Mouse (Mus musculus) kidney, postnatal 14 days (tissue): ENCODE data around the gene Catsperd.
A peak's percentile ranks its signal among the peaks of the same experiment; 100 is the strongest.
"Not testable (repeated sequence)": the region's sequence is repeated elsewhere in the genome, so short reads cannot be mapped to it uniquely, and the experiment has no call there.

Experiments
- DNase-seq: peaks from one replicate; pipeline ENCODE4 v3.0.0; 2022; ENCODE audit warnings: mixed read lengths

Gene Catsperd

DNA sequence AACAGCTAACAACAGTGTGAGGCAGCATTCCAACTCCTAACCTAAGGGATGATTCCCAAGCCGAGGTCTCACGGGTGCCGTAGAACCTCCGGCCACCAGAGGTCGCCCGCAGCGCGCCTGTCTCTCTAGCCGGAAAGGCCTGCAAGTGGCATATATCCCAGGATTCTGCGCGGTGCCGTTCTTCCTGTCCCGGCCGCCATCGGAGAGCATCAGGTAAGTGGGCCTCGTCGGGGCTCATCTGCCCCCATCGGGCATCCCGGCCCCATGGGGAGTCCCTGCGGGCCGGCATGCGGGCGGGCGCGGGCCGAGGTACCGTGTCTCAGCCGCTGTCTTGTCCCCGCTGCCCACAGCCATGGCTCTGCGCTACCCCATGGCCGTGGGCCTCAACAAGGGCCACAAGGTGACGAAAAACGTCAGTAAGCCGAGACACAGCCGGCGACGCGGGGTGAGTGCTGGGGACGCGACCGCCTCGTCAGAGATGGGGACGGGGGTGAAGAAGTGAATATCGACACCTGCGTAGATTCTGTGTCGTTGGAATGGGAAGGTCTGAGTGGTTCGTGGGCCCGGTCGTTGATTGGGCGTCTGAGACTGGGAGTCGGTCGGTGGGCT, 14.6 kb upstream of the Catsperd start, which contains the start of gene Rpl36:
TSS of gene Rpl36 (plus strand) at position 181 of the 609 bp plus-strand sequence.
- DNase-seq: peak; percentile 96

DNA sequence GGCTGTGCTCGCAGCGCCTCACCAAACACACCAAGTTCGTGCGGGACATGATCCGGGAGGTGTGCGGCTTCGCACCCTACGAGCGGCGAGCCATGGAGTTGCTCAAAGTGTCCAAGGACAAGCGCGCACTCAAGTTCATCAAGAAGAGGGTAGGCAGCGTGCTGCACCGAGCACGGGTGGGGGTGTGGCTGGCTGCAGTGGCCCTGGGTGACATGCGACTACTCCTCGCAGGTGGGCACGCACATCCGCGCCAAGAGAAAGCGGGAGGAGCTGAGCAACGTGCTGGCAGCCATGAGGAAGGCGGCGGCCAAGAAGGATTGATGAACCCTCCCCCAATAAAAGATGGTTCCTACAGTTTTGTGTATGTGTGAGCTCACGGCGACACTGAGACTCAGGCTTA, 14.1 kb upstream of the Catsperd start:
- peak; percentile 35 for DNase-seq

DNA sequence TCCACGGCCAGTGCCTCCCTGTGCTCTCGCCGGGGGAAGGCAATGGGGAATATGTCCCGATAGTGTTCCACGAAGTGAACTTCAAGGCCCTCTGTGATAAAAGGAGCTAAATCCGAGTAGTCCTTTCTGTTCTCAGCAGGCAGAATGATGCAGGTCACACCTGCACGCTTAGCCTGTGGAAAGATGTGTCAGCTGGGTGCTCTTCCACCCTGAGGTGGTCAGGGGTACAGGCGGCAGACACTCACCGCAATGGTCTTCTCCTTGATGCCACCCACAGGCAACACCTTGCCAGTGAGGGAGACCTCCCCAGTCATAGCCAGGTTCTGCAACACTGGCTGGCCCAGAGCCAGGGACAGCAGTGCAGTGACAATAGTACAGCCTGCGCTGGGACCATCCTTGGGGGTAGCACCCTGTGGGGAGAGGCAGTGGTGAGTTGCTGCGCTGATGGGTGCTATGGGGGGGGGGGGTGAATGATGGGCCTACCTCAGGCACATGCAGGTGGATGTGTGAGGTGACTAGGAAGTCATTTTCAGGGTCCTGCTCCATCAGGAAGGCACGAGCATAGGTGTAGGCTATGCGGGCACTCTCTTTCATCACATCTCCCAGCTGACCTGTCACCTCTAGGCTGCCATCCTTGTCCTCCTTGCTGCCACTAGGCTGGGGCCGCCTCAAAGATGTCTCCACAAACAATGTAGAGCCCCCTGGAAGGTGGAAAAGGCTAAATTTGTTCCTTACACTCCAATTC, 13.4 kb upstream of the Catsperd start:
- DNase-seq: peak; percentile 37

DNA sequence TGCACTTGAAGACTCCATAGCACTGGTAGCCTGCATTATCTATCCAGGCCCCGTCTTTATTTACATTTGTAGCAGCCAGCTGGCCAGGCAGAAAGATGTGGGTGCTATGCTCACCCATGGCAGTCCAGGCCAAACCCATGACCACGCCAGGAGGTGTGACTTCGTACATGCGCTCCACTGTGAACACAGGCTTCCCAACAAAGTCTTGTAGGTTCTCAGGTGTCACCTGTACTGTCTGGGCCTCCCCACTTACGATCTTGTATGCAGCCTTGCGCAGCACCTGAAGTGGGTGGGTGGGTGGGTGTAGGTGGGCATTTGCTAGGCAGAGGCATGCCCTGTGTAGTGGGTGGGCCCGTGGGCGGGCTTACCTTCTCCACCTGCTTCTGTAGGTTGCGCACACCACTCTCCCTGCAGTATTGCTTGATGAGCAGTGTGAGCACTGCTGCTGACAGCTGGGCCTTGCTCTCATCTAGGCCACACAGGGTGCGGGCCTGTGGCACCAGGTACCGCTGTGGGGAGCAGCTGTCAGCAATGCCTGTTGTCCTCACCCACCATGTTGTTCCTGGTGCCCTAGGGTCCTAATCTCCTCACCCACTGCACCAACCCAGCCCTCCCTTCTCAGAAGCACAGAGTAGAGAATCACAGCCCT, 12.7 kb upstream of the Catsperd start:
- DNase-seq: no peak

DNA sequence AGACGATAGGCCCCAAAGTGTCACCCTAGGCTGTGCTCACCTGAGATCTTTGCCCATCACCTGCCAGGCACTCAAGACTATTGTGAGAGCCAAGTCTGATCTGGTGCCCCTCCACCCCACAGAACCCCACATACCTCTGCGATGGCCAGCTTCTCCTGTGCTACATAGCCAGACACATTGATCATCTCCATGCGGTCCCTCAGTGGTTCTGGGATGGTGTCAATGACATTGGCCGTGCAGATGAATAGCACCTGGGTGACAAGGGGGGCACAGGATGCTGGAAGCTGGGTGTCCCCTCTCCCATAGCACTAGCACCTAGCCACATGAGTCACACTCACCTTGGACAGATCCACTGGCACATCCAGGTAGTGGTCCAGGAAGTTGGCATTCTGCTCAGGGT, 12.2 kb upstream of the Catsperd start:
- no peak for DNase-seq

DNA sequence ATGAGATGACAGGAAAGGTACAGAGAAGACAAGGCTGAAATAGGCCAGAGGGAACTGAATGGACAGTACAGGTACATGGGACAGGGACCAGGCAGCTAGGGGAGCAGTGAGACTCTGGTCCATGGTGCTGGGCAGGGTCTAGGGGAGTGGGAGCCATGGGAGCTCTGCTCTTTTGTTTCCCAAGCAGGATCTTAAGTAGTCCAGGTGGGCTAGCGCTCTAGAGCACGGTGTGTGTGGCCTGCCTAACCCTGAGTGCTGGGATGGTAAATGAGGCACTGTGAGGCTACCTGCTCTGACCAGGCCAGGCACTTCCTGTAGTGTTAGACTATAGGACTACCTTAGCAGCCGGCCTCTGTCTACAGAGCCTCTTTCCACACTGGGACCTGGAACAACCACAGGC, 11.2 kb upstream of the Catsperd start:
- DNase-seq: no peak

DNA sequence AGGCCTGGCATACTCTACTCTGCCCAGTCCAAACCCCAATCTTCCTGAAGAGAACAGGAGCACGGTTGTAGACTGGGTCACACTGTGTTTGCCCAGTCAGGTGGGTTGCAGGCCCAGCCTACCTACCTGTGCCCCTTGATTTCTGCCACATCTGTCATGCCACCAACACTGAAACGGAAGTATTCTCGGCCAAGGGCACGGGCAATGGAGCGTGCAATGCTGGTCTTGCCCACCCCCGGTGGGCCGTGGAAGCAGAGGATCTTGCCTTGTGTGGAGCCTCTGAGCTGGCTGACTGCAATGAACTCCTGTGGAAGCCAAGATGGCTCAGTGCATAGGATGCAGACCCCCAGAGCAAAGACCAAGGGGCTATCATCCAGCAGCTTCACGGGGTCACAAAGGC, 10.3 kb upstream of the Catsperd start:
- DNase-seq: no peak

DNA sequence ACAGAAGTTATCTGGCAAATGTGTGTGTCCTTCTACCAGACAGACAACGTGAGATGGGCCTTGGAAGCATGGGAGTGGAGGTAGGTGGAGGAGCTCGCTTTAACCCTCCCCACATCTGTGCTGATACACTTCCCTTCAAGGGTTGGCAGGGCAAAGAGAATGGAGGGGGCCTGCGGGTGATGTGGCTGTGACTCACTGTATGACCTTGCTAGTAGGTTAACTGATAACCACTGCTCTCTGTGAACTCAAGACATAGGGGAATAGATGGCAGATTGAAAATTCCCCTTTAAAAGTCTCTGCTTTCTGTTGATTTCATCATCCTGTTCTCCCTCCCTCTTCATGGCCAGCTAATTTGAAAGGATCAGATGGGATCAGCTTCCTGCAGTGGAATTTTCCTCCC, 2.4 kb upstream of the Catsperd start:
- no peak for DNase-seq

DNA sequence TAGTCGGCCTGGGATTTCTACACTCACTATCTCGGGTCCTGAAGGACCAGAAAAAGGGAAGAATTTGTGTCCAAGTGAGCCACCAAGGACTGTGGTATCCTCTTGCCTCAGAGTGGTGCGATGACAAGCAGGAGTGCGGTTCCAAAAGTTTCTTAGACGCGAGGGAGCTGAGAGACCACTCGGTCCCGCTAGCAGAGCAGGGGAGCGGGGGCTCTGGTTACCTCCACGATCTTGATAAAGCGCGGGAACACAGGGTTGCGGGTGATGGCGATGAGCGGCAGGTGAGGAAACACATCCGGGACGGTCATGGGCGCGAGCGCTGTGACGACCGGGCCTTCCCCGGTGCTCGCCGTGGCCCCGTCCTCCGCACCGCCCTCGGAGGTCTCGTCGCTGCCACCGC, 1.7 kb upstream of the Catsperd start:
- no peak for DNase-seq

DNA sequence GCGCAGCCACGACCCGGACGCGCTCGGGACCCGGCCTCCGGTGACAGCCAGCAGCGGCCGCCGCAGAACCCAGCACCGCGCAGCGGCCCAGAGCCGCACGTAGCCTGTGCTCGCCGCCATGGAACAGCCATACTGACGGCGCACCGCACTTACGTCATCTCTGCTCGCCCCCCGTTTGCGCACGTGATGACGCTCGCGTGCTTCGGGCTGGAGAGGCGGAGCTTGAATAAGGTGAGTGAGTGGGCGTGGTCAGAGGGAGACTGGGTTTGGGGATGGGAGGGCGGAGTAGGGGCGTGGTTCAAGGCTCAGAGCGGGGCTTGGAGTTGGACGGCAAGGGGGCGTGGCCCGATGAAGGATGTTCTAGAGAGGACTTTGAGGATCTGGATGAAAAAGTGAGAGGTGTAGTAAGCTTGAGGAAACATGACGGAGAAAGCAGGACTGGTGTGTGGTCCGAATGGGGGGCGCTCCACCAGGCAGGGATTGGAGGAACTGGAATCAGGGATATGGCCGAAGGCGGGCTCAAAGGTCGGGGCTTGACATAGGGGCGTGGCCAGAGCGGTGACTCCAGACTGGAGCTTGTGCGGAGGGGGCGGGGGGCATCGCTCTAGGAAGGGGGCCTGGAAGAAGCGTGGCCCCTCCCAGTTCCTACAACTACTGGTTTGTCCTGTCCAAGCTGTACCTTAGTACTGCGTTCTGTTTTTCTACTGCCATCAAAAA, 1.0 kb upstream of the Catsperd start, which contains the start of gene Lonp1:
TSS of gene Lonp1 (minus strand) at position 134 of the 717 bp plus-strand sequence.
- DNase-seq: peak; percentile 98

DNA sequence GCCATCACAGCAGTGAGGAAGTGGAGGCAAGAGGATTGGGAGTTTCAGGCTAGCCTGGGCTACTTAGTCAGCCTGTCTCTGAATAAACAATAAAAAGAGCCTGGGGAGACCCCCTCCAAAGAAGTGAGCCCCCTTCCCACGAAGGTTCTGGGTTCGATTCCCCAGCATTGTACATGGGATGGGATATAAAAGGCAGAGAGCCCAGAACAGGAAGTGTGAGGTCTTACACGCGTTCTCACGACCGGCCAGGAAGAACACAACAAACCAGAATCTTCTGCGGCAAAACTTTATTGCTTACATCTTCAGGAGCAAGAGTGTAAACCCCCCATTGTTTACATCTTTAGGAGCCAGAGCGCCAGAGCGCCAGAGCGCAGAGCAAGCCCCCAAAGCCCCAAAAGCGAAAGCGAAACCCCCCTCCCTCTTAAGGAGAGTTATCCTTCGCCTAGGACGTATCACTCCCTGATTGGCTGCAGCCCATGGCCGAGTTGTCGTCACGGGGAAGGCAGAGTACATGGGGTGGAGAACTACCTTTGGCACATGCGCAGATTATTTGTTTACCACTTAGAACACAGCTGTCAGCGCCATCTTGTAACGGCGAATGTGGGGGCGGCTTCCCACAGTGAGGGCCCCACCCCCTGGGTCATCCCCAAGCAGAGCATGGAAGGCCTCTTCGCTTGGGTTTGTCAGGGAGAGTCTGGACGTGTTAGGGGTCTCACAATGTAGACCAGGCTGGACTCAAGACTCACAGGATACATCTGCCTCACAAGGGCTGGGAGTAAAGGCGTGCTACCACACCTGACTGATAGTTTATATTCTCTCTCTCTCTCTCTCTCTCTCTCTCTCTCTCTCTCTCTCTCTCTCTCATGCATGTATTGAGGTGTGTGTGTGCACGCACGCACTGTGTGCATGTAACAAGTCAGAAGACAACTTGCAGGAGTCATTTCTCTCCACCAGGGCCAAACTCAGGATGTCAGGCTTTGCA, 2.1 kb downstream of the Catsperd start:
- not testable (repeated sequence) for DNase-seq

DNA sequence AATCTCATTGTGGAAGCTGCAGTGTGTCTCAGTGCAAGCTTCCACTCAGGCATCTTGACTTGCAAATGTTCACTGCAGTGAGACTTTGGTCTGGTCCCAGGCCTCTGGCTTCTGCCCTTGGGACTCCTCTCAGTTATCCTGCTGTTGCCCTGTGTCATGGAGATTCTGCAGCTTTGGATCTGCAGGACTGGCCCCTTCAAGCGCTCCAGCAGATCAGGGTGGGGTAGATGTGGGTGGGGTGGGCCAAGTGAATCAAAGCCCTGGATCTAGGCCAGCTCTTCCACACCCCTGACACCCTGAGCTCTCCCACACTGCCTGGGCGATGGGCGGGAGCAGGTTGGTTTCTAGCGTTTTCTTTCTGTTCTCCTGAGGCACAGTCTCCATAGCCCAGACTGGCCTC, 3.9 kb downstream of the Catsperd start:
- DNase-seq: no peak

DNA sequence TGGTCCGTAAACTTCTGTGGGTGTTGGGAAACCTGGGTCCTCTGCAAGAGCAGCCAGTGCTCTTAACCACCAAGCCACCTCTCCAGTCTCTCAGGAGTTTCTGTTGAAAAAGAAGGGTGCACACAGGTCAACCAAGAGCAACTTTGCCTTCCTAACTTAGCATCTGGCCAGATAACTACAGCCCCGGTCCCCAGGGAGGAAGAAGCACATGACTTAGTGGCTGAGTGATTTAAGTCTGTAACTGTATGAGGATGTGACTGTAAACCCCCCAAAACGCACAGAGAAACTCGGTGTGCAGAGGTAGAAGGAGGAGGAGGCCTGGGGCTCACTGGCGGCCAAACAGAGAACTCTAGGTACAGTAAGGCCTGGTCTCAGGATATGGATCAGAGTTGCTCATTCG, 6.1 kb downstream of the Catsperd start:
- DNase-seq: no peak

DNA sequence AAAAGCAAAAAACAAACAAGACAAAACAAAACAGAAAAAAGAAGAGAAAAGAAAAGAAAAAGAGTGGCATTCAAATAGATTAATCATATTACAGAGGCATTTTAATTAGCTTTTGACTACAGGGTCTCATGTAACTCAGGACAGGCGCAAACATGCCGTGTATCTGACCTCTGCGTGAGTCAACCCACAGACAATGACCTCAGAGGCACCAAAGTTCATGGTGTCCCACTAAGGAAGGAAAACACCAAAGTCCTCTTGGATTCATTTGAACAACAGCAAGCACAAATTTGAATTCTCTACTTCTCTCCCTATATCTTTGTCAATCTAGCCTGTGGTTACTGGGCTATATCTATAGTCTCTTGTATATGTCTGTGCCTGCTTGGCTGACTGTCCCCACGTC, 15.3 kb downstream of the Catsperd start:
- no peak for DNase-seq

DNA sequence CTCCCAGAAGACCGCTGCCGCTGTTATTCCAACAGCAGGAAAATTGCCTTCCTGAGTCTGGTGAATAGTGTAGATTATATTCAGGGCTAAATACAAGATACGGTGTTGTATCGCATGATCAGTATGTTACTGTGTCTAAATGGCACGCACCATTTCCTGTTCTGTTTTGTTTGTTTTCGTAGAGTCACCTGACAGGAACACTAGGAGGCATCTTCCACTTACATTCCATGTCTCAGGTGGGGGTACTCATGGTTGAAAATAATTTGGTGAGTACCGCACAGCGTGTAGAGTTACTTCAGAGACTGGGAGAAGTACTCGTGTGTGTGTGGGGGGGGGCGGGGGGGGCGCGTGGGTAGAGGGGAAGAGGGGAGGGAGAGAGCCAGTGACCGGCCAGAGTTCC, 19.6 kb downstream of the Catsperd start:
- no peak for DNase-seq

DNA sequence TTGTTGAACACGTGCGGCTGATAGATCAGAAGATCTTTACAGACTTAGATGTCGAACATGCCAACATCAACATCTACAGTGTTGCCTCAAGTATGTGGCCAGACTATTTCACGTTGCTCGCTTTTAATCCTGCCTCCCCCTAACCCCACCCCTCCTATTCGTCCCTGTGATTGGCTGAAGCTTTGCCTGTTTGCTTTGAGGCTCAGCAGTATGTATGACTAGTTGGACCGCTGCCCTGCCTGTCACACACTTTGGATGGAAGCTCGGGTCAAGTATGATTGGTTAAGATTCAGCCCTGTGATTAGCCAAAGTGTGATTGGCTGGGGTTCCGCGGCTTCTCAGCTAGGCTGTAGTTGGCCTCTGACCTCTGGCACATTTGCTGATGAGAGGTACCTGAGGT, 23.9 kb downstream of the Catsperd start:
- DNase-seq: peak; percentile 51

DNA sequence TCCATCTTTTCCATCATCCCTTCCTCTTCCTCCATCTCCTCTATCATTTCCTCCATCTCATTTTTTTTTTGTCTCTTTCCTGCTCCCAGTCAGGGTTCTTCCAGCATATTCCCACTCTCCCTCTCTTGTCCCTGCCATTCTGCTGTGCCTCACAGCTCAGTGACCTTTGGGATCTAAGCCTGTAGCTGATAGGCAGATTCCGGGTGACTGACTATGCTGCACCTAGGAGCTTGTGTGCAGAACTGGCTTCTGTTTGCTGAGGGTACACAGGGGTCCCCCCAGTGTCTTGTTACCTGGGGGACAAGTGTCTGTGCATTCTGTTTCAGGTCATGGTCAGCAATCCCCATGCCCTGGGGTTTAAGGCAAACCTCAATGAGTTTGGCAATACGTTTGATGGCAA, 26.8 kb downstream of the Catsperd start:
- DNase-seq: no peak

DNA sequence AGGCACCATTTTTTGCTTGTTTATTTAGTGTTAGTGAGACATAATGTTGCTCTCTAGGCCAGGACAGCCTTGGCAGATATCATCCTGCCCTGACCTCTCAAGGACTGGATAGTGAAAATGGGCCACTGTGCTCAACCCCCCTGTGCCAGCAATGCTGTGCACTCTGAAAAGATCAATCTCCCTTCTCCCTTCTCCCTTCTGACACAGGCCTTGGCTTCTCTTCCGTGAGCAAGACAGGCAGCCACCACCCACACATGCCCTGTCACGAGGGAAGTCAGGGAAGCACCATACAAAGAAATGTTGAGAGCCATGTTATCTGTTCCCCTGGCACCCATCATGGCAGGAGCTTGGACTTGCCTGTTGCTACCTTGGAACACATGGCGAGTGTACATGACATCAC, 27.4 kb downstream of the Catsperd start:
- DNase-seq: no peak

DNA sequence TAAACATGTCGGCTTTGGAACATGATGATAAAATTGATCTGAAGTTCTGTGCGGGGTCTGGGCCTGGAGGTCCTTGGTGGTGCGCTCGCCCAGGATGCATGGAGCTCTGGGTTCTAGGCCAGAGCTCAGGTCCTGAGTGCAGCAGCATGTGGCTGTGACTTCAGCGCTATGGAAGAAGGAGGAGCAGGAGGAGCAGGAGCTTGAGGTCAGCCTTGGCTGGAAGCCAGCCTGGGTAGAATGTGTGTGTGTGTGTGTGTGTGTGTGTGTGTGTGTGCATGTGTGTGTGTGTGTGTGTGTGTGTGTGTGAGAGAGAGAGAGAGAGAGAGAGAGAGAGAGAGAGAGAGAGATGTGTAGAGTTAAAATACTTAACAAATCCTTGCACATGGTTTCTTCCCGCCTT, 28.2 kb downstream of the Catsperd start:
- no peak for DNase-seq

DNA sequence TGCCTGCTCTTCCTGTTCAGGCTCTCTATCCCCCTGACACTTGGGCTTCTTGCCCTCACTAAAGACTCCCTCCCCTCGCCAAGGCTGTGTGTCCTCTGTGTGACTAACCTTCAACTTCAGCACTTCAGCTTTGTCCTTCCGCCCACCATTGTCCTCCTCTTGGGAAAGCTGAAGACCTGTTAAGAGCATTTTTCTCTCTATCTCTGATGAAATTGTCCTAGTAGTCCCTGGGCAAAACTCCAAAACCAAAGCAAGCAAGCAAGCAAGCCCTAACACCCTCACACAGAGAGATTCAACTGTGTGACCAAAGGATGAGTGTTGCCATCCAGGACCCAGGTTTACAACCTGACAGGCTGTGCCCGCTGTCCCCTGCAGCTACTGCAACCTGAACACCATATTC, 35.7 kb downstream of the Catsperd start:
- DNase-seq: no peak

DNA sequence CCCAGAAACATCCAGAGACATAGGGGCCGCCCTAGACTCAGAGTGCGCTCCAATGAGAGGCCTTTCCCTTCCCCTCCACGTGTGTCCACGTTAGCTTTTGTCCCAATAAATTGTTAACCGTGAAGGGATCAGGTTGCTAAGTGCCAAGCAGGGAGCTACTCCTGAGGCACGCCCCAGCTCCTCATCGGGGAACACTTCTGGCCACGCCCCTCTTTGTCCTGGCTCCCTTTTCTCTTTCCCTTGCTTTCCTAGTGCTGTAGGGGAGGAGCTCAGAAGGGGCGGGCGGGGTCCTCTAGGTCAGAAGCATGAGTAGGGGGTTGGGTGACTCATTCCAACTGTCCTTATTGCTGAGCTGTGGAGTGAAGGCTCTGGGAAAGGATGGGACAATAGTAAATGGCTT, 36.4 kb downstream of the Catsperd start:
- no peak for DNase-seq

DNA sequence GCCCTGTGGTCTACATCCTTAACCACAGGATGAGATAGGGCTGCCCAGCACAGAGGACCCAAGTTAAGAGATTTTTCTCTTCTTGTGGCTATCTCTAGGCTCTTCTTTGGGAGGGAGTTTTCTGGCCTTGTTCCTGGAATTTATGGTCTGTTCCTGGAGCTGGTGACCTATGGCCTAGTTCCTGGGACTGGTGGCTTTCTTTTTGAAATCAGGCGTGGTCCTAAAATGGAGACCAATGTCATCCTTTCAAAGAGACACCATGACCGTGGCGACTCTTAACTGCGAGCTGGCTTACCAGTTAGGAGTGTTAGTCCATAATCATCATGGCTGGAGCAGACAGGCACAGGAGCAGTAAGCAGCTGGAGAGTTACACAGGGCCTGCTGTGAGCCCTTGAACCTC, 38.4 kb downstream of the Catsperd start:
- no peak for DNase-seq
